Mouse (Mus musculus) urinary bladder, postnatal 36 days (tissue): Measurements from ENCODE around the gene Atp11c.
A peak's percentile ranks its signal among the peaks of the same experiment; 100 is the strongest.

Experiments
- DNase-seq, 2 experiments: peaks; one replicate each; pipeline ENCODE4 v3.0.0; 2022; ENCODE audit warnings: low spot score in 2 of 2, mixed read lengths in 1 of 2

The Atp11c gene

DNA sequence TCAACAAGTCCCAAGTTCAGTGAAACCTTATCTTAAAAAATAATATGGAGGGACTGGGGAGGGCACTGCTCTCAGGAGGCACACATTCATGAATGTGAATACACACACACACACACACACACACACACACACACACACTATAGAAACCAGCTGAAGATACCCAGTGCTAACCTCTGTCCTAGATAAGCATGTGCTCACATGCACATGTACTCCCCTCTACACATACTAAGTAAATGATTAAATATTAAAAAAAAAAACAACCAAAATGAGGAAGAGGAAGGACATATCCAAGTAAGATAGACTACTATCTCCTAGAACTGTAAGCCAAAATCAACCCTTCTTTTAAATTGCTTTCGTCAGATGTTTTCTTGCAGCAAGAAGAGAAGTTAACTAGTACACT, 205.6 kb downstream of the Atp11c start:
- DNase-seq: no peak

- no peak for DNase-seq
These were observed 210.8 kb downstream of the Atp11c start for GRCm38 (mm10) chrX:60381711-60382110.

DNA sequence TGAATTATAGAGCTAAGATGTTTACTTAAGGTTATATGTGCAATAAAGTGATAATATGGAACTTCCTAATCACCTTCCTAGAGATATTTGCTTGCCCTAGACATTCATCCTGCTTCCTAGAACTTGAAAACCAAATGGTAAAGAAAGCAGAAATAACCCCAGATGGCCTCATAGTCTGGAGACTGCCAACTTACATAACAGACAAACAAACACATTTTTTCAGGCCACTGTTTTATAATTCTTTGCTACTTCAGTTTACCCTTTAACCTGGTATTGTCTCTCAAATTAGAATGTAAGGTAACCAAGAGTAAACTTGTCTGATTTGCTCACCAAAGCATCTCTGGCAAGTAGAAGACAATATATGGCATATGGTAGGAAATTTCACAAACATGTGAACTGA, 212.1 kb downstream of the Atp11c start:
- no peak for DNase-seq

- no peak for DNase-seq
These were observed 243.8 kb downstream of the Atp11c start for GRCm38 (mm10) chrX:60348741-60349140.

GRCm38 (mm10) chrX:60345447-60345846, 247.1 kb downstream of the Atp11c start:
- no peak for DNase-seq

- no peak for DNase-seq
These were observed 247.5 kb downstream of the Atp11c start for GRCm38 (mm10) chrX:60344991-60345390.

GRCm38 (mm10) chrX:60329735-60330134, 262.8 kb downstream of the Atp11c start:
- DNase-seq: no peak

DNA sequence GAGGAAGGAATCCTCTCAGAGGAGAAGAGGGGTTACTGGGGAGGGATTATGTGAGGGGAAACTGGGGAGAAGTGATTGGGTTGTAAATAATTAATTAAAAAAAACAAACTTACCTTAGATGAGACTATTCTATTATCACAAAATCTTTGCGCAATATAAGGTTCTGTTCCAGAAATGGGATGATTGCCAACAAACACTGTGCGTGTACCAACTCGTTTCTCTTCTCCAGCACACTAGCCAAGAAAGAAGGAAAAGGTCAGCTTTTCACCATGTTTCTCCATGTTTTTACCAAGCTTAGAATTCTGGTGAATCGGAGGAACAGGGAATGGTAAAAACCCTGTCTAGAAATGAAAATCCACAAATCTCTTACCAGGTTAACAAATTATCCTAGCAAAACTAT, 271.2 kb downstream of the Atp11c start:
- DNase-seq: no peak

GRCm38 (mm10) chrX:60317661-60318060, 274.8 kb downstream of the Atp11c start:
- DNase-seq: no peak

DNA sequence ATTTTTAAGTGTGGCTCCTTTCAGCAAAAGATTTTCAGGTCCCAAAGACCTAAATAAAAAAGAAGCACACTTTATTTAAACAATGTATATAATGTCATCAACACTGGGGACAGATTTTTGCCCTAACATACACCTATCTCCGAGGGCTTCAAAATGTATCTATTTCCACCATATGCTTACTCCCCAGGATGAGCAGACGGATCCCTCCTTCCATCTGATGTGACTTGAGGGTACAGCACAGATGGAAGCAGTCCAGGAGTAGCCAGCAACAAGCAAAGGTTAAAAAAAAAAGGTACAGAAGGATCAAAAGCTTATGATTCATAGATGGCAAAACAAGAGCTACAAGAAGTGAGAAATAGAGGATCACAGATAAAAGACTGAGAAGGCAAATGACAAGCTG, 300.2 kb downstream of the Atp11c start:
- DNase-seq: no peak

DNA sequence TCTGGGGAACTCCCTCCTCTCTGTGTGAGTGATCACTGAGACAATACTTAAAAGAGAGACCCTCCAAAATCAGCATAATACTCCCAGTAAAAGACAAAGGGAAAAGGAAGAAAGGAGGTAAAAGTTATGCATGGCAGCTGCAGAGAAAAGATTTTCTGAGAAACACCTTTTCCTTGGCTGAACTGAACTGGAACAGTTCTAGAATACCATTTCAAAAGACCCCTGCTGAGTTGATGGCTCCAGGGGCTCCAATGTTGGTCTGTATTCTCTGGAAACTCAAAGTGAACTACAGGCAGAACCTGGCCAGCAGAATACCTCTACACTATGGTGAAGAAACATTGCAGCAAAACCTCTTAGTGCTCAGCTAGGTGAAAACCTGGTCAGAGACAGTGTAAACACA, 337.2 kb downstream of the Atp11c start:
- DNase-seq: no peak

GRCm38 (mm10) chrX:60187726-60188125, 404.8 kb downstream of the Atp11c start:
- no peak for DNase-seq

GRCm38 (mm10) chrX:60182611-60183010, 409.9 kb downstream of the Atp11c start:
- DNase-seq: no peak

- DNase-seq: peak in 1 of 2 experiments; percentile 5
These were observed 413.6 kb downstream of the Atp11c start, which contains the start of gene Mcf2 for GRCm38 (mm10) chrX:60178744-60179458. Gene Mcf2, minus strand, starts transcription at chrX:60179089.

GRCm38 (mm10) chrX:60178025-60178743, 414.3 kb downstream of the Atp11c start:
- no peak for DNase-seq
